ENCODE assay signal across 35 mouse cellular contexts in the genomic region with DNA sequence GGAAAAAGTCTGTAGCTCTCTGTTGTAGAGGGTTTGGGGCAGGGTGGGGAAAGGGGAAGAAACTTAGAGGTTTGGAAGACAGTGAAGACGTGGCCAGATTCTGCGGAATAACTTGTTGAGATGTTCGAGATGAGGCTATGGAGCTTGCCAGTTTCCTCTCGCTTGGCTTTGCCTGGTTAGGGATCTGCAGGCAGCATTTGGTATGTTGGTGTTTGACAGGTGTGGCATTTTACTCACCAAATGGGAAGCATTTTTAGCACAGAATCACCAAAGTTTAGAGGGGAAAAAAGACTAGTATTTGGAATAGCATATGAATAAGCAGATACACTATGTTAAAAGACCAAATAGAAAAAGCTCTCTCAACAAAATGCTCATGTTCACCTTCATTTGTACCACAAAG. TPM values are rescaled to one million over a fixed set of nuclear protein-coding genes. Genes with fewer than 3 reads are reported as not detected.
"Had no signal": no experiment of that assay in that cellular context is flagged by ENCODE, and none has a peak within 500 bp of the region (broad histone marks: within the 10 kb centered on the region; RNA-seq: fewer than 3 reads in every experiment).

No protein-coding gene starts in this region.

- ATAC-seq: hindbrain, embryonic 16.5 days; hindbrain, postnatal 0 days; inflammation-experienced regulatory T-cells, adult 6 months; intestine, embryonic 15.5 days; intestine, embryonic 16.5 days had no signal

- H3K9ac ChIP-seq: heart, embryonic 12.5 days; heart, embryonic 13.5 days; heart, embryonic 15.5 days; hindbrain, embryonic 12.5 days; hindbrain, embryonic 13.5 days; hindbrain, embryonic 14.5 days; hindbrain, embryonic 15.5 days; intestine, embryonic 15.5 days; kidney, embryonic 15.5 days had no signal

- H3K27ac ChIP-seq: heart, adult 2 months; heart, embryonic 10.5 days; heart, embryonic 13.5 days; heart, embryonic 15.5 days; hindbrain, embryonic 10.5 days; hindbrain, embryonic 12.5 days; hindbrain, embryonic 13.5 days; hindbrain, embryonic 14.5 days; hindbrain, embryonic 15.5 days; hindbrain, postnatal 0 days; intestine, embryonic 15.5 days; kidney, embryonic 15.5 days; kidney, postnatal 0 days; left cerebral cortex, adult 2 months had no signal

- H3K27me3 ChIP-seq: heart, embryonic 12.5 days; heart, embryonic 13.5 days; heart, embryonic 15.5 days; hindbrain, embryonic 12.5 days; hindbrain, embryonic 13.5 days; hindbrain, embryonic 15.5 days; intestine, embryonic 15.5 days; kidney, embryonic 15.5 days had no signal

- H3K36me3 ChIP-seq: heart, embryonic 10.5 days; heart, embryonic 12.5 days; heart, embryonic 13.5 days; heart, embryonic 15.5 days; hindbrain, embryonic 10.5 days; hindbrain, embryonic 12.5 days; hindbrain, embryonic 13.5 days; hindbrain, embryonic 15.5 days; intestine, embryonic 15.5 days; kidney, embryonic 15.5 days had no signal

- H3K4me1 ChIP-seq: heart, embryonic 10.5 days; heart, embryonic 12.5 days; heart, embryonic 15.5 days; hindbrain, embryonic 10.5 days; hindbrain, embryonic 12.5 days; hindbrain, embryonic 13.5 days; hindbrain, embryonic 15.5 days; intestine, embryonic 15.5 days; kidney, embryonic 15.5 days had no signal

- DNase-seq: heart, adult 2 months; heart, postnatal 10 days; heart, postnatal 14 days; heart, postnatal 36 days; heart, postnatal 4 days; kidney, adult 11 months; kidney, adult 18-20 months; kidney, adult 2 months; kidney, adult 8-10 months; kidney, adult 9 months; kidney, postnatal 10 days; kidney, postnatal 14 days; kidney, postnatal 25 days; kidney, postnatal 36 days; kidney, postnatal 4 days had no signal

- H3K9me3 ChIP-seq: heart, embryonic 10.5 days; heart, embryonic 13.5 days; heart, embryonic 15.5 days; hindbrain, embryonic 10.5 days; hindbrain, embryonic 12.5 days; hindbrain, embryonic 13.5 days; hindbrain, embryonic 15.5 days; intestine, embryonic 15.5 days; kidney, embryonic 15.5 days had no signal

- H3K4me3 ChIP-seq: heart, adult 2 months; heart, embryonic 10.5 days; heart, embryonic 12.5 days; heart, embryonic 13.5 days; heart, embryonic 15.5 days; hindbrain, embryonic 10.5 days; hindbrain, embryonic 12.5 days; hindbrain, embryonic 13.5 days; hindbrain, embryonic 15.5 days; intestine, embryonic 15.5 days; kidney, embryonic 15.5 days; left cerebral cortex, adult 2 months had no signal

- H3K4me2 ChIP-seq: heart, embryonic 11.5 days; heart, embryonic 12.5 days; heart, embryonic 13.5 days; heart, embryonic 15.5 days; hindbrain, embryonic 12.5 days; hindbrain, embryonic 13.5 days; hindbrain, embryonic 14.5 days; hindbrain, embryonic 15.5 days; intestine, embryonic 15.5 days; kidney, embryonic 15.5 days had no signal

RNA-seq across cellular contexts. Expression of a gene that starts 54.0 kb away (rescaled TPM):
- total RNA-seq: hematopoietic stem cell, adult 5-6 weeks had no signal
- polyA plus RNA-seq: heart, embryonic 12.5 days; heart, embryonic 13.5 days; heart, postnatal 0 days had no signal
